Mouse (Mus musculus): ENCODE data around the gene Dcst2.

DNA sequence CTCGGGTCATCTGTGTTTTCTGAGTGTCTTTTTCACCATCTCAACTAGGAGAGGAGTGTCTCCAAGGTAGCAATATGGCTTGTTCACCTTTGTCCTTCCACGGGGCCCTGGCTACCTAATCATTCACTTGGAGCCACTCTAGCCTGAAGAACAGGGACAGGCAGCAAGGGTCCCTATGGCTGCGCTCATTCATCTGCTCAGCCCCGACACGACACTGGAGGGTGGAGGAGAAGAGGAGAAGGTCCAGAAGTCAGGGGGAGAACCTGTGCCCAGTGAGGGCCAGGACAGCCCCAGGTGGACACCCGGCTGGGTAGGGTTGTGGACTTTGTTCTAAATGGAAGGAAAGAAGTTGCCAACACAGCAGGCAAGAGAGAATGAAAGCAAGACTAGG, 6.3 kb upstream of the Dcst2 start:
- TF ChIP-seq CTCF (IDR thresholded peaks at IDR 0.05; ENCODE audit: borderline replicate concordance, insufficient read depth, low read length) (no peak), POLR2A (IDR thresholded peaks at IDR 0.05; ENCODE audit: low read depth, low read length) (no peak)
